Mouse (Mus musculus): ENCODE measurements around the gene Pnrc2. TPM values are rescaled to one million over a fixed set of nuclear protein-coding genes. Genes with fewer than 3 reads are reported as not detected.

The Pnrc2 gene
- 86.5 TPM for polyA plus RNA-seq (2014; fragmentation: Illumina TruSeq; extraction: RNeasy Lipid Tissue Mini Kit (QIAGEN cat#74804); ENCODE audit: low read depth, low replicate concordance)

DNA sequence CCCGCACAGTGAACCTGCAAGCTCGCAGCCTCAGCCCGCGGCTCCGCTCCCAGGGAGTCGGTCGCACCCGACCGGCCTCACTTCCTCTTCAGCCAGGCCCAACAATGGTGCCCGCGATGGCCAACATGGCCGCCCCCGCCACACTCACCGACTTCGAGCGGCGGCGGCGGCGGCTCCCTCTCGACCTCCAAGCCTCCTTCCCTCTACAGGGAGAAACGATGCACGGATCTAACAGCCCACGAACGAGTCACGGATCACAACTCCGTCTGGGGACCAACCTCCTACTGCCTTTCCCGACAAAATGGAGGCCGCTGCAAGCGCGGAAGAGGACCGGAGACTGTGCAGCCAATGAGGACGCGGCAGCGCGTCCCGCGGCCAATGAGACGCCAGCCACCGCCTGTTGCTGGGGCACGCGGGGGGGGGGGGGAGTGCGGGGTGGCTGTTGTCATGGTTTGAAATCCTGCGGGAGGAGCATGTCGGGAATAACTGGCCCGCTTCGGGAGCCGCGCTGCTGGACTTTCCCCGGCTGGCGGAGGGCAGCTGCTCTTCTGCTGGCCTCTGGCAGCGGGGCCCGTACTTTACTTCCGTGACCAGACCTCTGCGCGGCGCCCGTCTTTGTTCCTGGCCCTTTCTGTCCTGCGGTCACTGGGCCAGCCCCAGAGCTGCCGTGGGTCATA lies at the start of gene Pnrc2:
Pnrc2 (minus strand) TSS at position 325 of the 677 bp plus-strand sequence.

DNA sequence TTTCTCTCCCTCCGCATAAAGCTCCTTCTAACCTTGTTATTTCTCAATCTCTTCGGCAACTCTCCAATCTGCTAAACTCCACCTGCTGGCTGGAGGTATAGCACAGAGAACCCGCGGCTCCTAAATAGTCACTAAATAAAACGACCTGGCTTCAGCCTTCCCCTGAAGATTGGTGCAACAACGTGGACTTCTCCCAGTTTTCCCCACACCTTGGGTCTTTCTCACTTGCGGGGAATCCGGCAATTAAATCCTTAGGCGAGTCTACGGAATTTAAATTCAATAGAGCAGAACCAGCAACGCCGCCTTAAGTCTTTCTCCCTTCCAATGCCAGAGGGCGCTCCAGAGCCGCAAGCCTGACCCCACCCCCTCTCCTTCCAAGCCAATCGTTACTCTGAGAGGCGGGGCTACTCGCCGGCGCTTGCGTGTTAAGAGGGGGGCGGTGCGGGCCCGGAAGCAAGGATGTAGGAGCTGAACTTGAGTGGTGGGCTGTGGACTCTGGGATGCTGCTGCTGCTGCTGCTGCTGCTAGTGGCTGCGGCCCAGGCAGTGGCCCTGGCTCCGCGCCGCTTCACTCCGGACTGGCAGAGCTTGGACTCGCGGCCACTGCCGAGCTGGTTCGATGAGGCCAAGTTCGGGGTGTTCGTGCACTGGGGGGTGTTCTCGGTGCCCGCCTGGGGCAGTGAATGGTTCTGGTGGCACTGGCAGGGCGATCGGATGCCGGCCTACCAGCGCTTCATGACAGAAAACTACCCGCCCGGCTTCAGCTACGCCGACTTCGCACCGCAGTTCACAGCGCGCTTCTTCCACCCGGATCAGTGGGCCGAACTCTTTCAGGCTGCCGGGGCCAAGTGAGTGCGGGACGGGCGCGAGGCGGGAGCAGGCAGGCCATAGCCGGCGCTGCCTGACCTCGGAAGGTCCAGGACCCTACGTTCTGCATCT lies 46.9 kb upstream of the Pnrc2 start, which contains the start of gene Fuca1:
Fuca1 (plus strand) TSS at position 432 of the 938 bp plus-strand sequence.

GRCm38 (mm10) chr4:135895071-135895571 lies 21.5 kb upstream of the Pnrc2 start, which contains the start of gene Cnr2:
Gene Cnr2 (plus strand): TSS chr4:135895394.

DNA sequence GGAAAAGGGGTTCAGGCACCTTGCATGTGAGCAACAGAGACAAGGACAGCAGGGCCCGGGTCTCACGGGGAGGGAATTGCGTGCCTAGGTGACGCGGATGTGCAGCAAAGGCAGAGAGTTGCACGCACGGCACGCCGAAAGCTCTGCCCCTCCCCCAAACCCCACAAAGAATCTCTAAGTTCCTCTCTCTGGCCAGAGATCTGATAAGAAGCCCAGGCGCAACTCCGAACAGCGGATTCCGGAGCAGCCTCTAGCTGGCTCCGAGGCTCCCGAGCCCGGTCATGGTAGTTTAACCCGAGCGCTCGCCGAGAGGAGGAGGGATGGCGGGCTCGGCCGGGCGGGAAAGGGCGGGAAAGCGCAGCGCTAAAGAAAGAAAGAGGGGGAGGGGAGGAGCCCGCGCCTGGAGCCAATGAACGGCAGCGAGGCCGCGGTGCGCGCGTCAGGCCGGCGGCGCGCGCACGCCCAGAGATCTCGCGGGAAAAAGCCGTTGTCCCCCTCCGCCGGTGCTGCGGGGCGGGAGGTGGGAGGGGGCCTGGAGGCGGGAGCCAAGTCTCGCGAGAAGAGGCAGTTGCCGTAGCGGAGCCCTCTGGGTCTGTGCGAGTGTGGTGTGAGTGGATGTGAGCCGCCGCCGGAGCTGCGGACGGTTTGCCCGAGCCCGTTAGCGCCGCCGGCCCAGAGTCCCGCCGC lies 18.0 kb downstream of the Pnrc2 start, which contains the start of gene Srsf10:
Srsf10 (plus strand) TSS at position 212 of the 687 bp plus-strand sequence.

Other genes starting within 250 kb of the Pnrc2 start
- gene Ifnlr1, start 187.6 kb downstream of the Pnrc2 start, polyA plus RNA-seq (2014; fragmentation: Illumina TruSeq; extraction: RNeasy Lipid Tissue Mini Kit (QIAGEN cat#74804); ENCODE audit: low read depth, low replicate concordance) = 2.0 TPM
- gene Il22ra1, start 145.7 kb downstream of the Pnrc2 start, polyA plus RNA-seq (2014; fragmentation: Illumina TruSeq; extraction: RNeasy Lipid Tissue Mini Kit (QIAGEN cat#74804); ENCODE audit: low read depth, low replicate concordance) = 0.24 TPM
- 3.5 TPM for gene Myom3, start 114.1 kb downstream of the Pnrc2 start, polyA plus RNA-seq (2014; fragmentation: Illumina TruSeq; extraction: RNeasy Lipid Tissue Mini Kit (QIAGEN cat#74804); ENCODE audit: low read depth, low replicate concordance)
- gene Srsf10, start 18.1 kb downstream of the Pnrc2 start, polyA plus RNA-seq (2014; fragmentation: Illumina TruSeq; extraction: RNeasy Lipid Tissue Mini Kit (QIAGEN cat#74804); ENCODE audit: low read depth, low replicate concordance) = 60.1 TPM
- gene Cnr2, start 21.5 kb upstream of the Pnrc2 start, polyA plus RNA-seq (2014; fragmentation: Illumina TruSeq; extraction: RNeasy Lipid Tissue Mini Kit (QIAGEN cat#74804); ENCODE audit: low read depth, low replicate concordance) = 0.10 TPM
- 40.8 TPM for gene Fuca1, start 46.9 kb upstream of the Pnrc2 start, polyA plus RNA-seq (2014; fragmentation: Illumina TruSeq; extraction: RNeasy Lipid Tissue Mini Kit (QIAGEN cat#74804); ENCODE audit: low read depth, low replicate concordance)
- gene Hmgcl, start 72.6 kb upstream of the Pnrc2 start, polyA plus RNA-seq (2014; fragmentation: Illumina TruSeq; extraction: RNeasy Lipid Tissue Mini Kit (QIAGEN cat#74804); ENCODE audit: low read depth, low replicate concordance) = 76.1 TPM
- 3.1 TPM for gene Gale, start 89.9 kb upstream of the Pnrc2 start, polyA plus RNA-seq (2014; fragmentation: Illumina TruSeq; extraction: RNeasy Lipid Tissue Mini Kit (QIAGEN cat#74804); ENCODE audit: low read depth, low replicate concordance)
- gene Lypla2, start 98.8 kb upstream of the Pnrc2 start, polyA plus RNA-seq (2014; fragmentation: Illumina TruSeq; extraction: RNeasy Lipid Tissue Mini Kit (QIAGEN cat#74804); ENCODE audit: low read depth, low replicate concordance) = 44.9 TPM
- gene Pithd1, start 113.4 kb upstream of the Pnrc2 start, polyA plus RNA-seq (2014; fragmentation: Illumina TruSeq; extraction: RNeasy Lipid Tissue Mini Kit (QIAGEN cat#74804); ENCODE audit: low read depth, low replicate concordance) = 22.3 TPM
- gene Eloa, start 147.9 kb upstream of the Pnrc2 start, polyA plus RNA-seq (2014; fragmentation: Illumina TruSeq; extraction: RNeasy Lipid Tissue Mini Kit (QIAGEN cat#74804); ENCODE audit: low read depth, low replicate concordance) = 23.9 TPM
- gene Rpl11, start 179.6 kb upstream of the Pnrc2 start, polyA plus RNA-seq (2014; fragmentation: Illumina TruSeq; extraction: RNeasy Lipid Tissue Mini Kit (QIAGEN cat#74804); ENCODE audit: low read depth, low replicate concordance) = 578 TPM

All from heart, adult 10 weeks (tissue).